In genomic region chr15:11877273-11877672, GRCm38 (mm10) we compare ENCODE assay signal across 30 mouse cellular contexts. TPM values are rescaled to one million over a fixed set of nuclear protein-coding genes. Genes with fewer than 3 reads are reported as not detected.
DNase-seq lines count a peak whose midpoint lies in the region; ATAC-seq and TF ChIP-seq lines count a peak whose summit lies in the region.
"Had no signal": no experiment of that assay in that cellular context is flagged by ENCODE, and none has a peak within 500 bp of the region (broad histone marks: within the 10 kb centered on the region; RNA-seq: fewer than 3 reads in every experiment).

No protein-coding gene starts in this region.

- no peak overlapping the region for H3K9ac ChIP-seq in embryonic facial prominence, embryonic 14.5 days (ENCODE audit: low read depth, low read length)
- H3K9ac ChIP-seq in heart, postnatal 0 days (replicated peaks; ENCODE audit: low read depth, low read length), result no peak overlapping the region
- no peak overlapping the region for H3K9ac ChIP-seq in heart, adult 2 months (ENCODE audit: low read depth, low read length)
- H3K9ac ChIP-seq: embryonic facial prominence, embryonic 12.5 days; forebrain, embryonic 12.5 days; forebrain, postnatal 0 days; limb, embryonic 13.5 days; liver, embryonic 12.5 days; liver, postnatal 0 days had no signal

- intact Hi-C loops in heart, adult 2 months (cut with DNase I), result no loop called here

- no peak for TF ChIP-seq POLR2A in heart, adult 2 months (IDR thresholded peaks at IDR 0.05; ENCODE audit: insufficient read depth, low read depth, low read length)

- no peak for ATAC-seq in embryonic facial prominence, embryonic 14.5 days (ENCODE audit: low read depth)
- no peak for ATAC-seq in heart, postnatal 0 days (ENCODE audit: insufficient read depth, low read depth)
- ATAC-seq: forebrain, postnatal 0 days; hindbrain, embryonic 16.5 days; liver, embryonic 12.5 days; liver, postnatal 0 days; midbrain, embryonic 16.5 days had no signal

- WGBS in embryonic facial prominence, embryonic 14.5 days, result 70% methylated on average over 2 of the region's 2 CpGs
- 71% methylated on average over 2 of the region's 2 CpGs for WGBS in embryonic facial prominence, embryonic 10.5 days
- WGBS in heart, postnatal 0 days, result 53% methylated on average over 2 of the region's 2 CpGs
- WGBS in heart, adult 2 months, result 34% methylated on average over 2 of the region's 2 CpGs

- peaks cover 14% of the 10 kb centered on the region for H3K9me3 ChIP-seq in embryonic facial prominence, embryonic 14.5 days (ENCODE audit: control insufficient read depth, low read length)
- peaks cover 8% of the 10 kb centered on the region; the same call in 1 of the 2 replicates for H3K9me3 ChIP-seq in embryonic facial prominence, embryonic 10.5 days
- H3K9me3 ChIP-seq in heart, postnatal 0 days (replicated peaks; ENCODE audit: control insufficient read depth, low read length), result peaks cover 5% of the 10 kb centered on the region; the same call in 1 of the 2 replicates
- H3K9me3 ChIP-seq: G1E; limb, embryonic 13.5 days; liver, embryonic 12.5 days had no signal

- no peaks in the 10 kb centered on the region for H3K4me1 ChIP-seq in embryonic facial prominence, embryonic 14.5 days (ENCODE audit: control insufficient read depth, insufficient read depth, low read length)
- no peaks in the 10 kb centered on the region for H3K4me1 ChIP-seq in embryonic facial prominence, embryonic 10.5 days
- H3K4me1 ChIP-seq in heart, postnatal 0 days (ENCODE audit: control insufficient read depth, insufficient read depth), result 0 out of 2 replicates have a peak, but pooled peaks cover 5% of the 10 kb centered on the region
- peaks cover 3% of the 10 kb centered on the region for H3K4me1 ChIP-seq in heart, adult 2 months (ENCODE audit: control insufficient read depth, insufficient read depth, low read length)
- H3K4me1 ChIP-seq: embryonic facial prominence, embryonic 12.5 days; forebrain, embryonic 12.5 days; limb, embryonic 13.5 days; liver, embryonic 12.5 days had no signal

- TF ChIP-seq EP300 in heart, postnatal 0 days (IDR thresholded peaks at IDR 0.05; ENCODE audit: low read depth), result no peak
- no peak for TF ChIP-seq EP300 in heart, adult 2 months (IDR thresholded peaks at IDR 0.05; ENCODE audit: insufficient read depth, low read depth, low read length)

- no peaks in the 10 kb centered on the region for H3K27me3 ChIP-seq in embryonic facial prominence, embryonic 14.5 days (replicated peaks; ENCODE audit: control insufficient read depth, insufficient read depth, low read length)
- H3K27me3 ChIP-seq in embryonic facial prominence, embryonic 10.5 days (replicated peaks; ENCODE audit: low read depth, poor library complexity, severe bottlenecking), result no peaks in the 10 kb centered on the region
- H3K27me3 ChIP-seq in heart, postnatal 0 days (ENCODE audit: control insufficient read depth, insufficient read depth, low read length), result no peaks in the 10 kb centered on the region
- H3K27me3 ChIP-seq in heart, adult 2 months (ENCODE audit: control insufficient read depth, insufficient read depth, low read length), result no peaks in the 10 kb centered on the region
- H3K27me3 ChIP-seq: embryonic facial prominence, embryonic 12.5 days; forebrain, embryonic 12.5 days; limb, embryonic 13.5 days; liver, embryonic 12.5 days had no signal

- no peaks in the 10 kb centered on the region for H3K79me2 ChIP-seq in heart, adult 2 months (replicated peaks; ENCODE audit: control insufficient read depth, insufficient read depth, low read length)

- no peak overlapping the region for H3K27ac ChIP-seq in embryonic facial prominence, embryonic 14.5 days (replicated peaks; ENCODE audit: low read depth, low read length)
- H3K27ac ChIP-seq in embryonic facial prominence, embryonic 10.5 days (replicated peaks), result no peak overlapping the region
- H3K27ac ChIP-seq in heart, postnatal 0 days (ENCODE audit: low read depth), result no peak overlapping the region
- H3K27ac ChIP-seq in heart, adult 2 months, result no peak overlapping the region
- H3K27ac ChIP-seq: embryonic facial prominence, embryonic 12.5 days; forebrain, embryonic 12.5 days; left cerebral cortex, adult 2 months; limb, embryonic 13.5 days; liver, embryonic 12.5 days; midbrain, embryonic 10.5 days had no signal

- H3K36me3 ChIP-seq in embryonic facial prominence, embryonic 14.5 days (ENCODE audit: control insufficient read depth, insufficient read depth, low read length), result no peaks in the 10 kb centered on the region
- peaks cover 4% of the 10 kb centered on the region; the same call in 1 of the 2 replicates for H3K36me3 ChIP-seq in embryonic facial prominence, embryonic 10.5 days (replicated peaks)
- no peaks in the 10 kb centered on the region for H3K36me3 ChIP-seq in heart, postnatal 0 days (replicated peaks; ENCODE audit: control insufficient read depth, insufficient read depth, low read length)
- H3K36me3 ChIP-seq in heart, adult 2 months (ENCODE audit: control insufficient read depth, insufficient read depth, low read length), result no peaks in the 10 kb centered on the region; the same call in 1 of the 2 replicates
- H3K36me3 ChIP-seq: embryonic facial prominence, embryonic 12.5 days; forebrain, embryonic 12.5 days; G1E; limb, embryonic 13.5 days; midbrain, embryonic 10.5 days had no signal

- DNase-seq in embryonic facial prominence, embryonic 14.5 days (ENCODE audit: low spot score), result peak; percentile 11
- no peak for DNase-seq in embryonic facial prominence, embryonic 10.5 days (ENCODE audit: low spot score)
- peak; percentile 31 for DNase-seq in heart, postnatal 0 days (ENCODE audit: low spot score)
- no peak for DNase-seq in heart, adult 2 months
- peak; percentile 14 for DNase-seq in lung, postnatal 25 days (ENCODE audit: low spot score)
- DNase-seq in lung, postnatal 14 days, result no peak
- no peak for DNase-seq in right cerebral cortex, postnatal 36 days (ENCODE audit: low spot score in 2 of 2)
- DNase-seq in layer of hippocampus, adult 8-10 months (ENCODE audit: low spot score in 2 of 2), result no peak
- DNase-seq: adrenal gland, postnatal 14 days; cerebellum, adult 11 months; cerebellum, adult 9-10 months; cerebellum, postnatal 36 days; forebrain, postnatal 0 days; kidney, adult 18-20 months; kidney, postnatal 10 days; liver, postnatal 0 days; right cerebral cortex, adult 18-20 months; right cerebral cortex, postnatal 4 days; thymus, adult 2 months; thymus, postnatal 36 days had no signal

- no peak for TF ChIP-seq CTCF in heart, postnatal 0 days (IDR thresholded peaks at IDR 0.05; ENCODE audit: low read depth)
- no peak for TF ChIP-seq CTCF in heart, adult 2 months (IDR thresholded peaks at IDR 0.05)

- no peak overlapping the region for H3K4me3 ChIP-seq in embryonic facial prominence, embryonic 14.5 days (ENCODE audit: low read depth, low read length)
- H3K4me3 ChIP-seq in embryonic facial prominence, embryonic 10.5 days, result no peak overlapping the region
- H3K4me3 ChIP-seq in heart, postnatal 0 days (ENCODE audit: low read depth, low read length), result no peak overlapping the region
- H3K4me3 ChIP-seq in heart, adult 2 months, result no peak overlapping the region
- H3K4me3 ChIP-seq: embryonic facial prominence, embryonic 12.5 days; forebrain, embryonic 12.5 days; left cerebral cortex, adult 2 months; limb, embryonic 13.5 days; liver, embryonic 12.5 days; midbrain, embryonic 10.5 days had no signal

- H3K4me2 ChIP-seq in embryonic facial prominence, embryonic 14.5 days (ENCODE audit: low read depth, low read length), result no peak overlapping the region
- no peak overlapping the region for H3K4me2 ChIP-seq in heart, postnatal 0 days (ENCODE audit: low read depth, low read length)
- H3K4me2 ChIP-seq: embryonic facial prominence, embryonic 12.5 days; forebrain, embryonic 12.5 days; limb, embryonic 13.5 days; liver, embryonic 12.5 days had no signal

RNA-seq across cellular contexts. Expression of gene Npr3, which starts 29.8 kb away (rescaled TPM):
- polyA plus RNA-seq in embryonic facial prominence, embryonic 14.5 days (2014; fragmentation: Nextera tagmentation; extraction: Ambion mirVana), result 5.4 and 5.9 TPM in 2 replicates
- polyA plus RNA-seq in embryonic facial prominence, embryonic 10.5 days (2016; fragmentation: Nextera tagmentation; extraction: Ambion mirVana), result 3.9 and 4.4 TPM in 2 replicates
- 38.8 and 48.0 TPM in 2 replicates for total RNA-seq in heart, postnatal 0 days (2014; rRNA removed; ENCODE audit: low replicate concordance)
- 5.3 and 6.3 TPM in 2 replicates for polyA plus RNA-seq in heart, postnatal 0 days (2015; fragmentation: Nextera tagmentation; extraction: Ambion mirVana)
- total RNA-seq in heart, adult 2 months (2021), result 10 to 100 TPM; 23.6 to 36.1 TPM
- polyA plus RNA-seq in heart, adult 2 months (2012; rRNA removed), result 9.0 and 12.1 TPM in 2 replicates
- 10 to 100 TPM; 14.4 to 19.2 (median 18.0) TPM for total RNA-seq in layer of hippocampus, adult 8-10 months (2022)
- total RNA-seq: megakaryocyte progenitor cell, adult 5-6 weeks had no signal
- polyA plus RNA-seq: G1E had no signal

Comparison
In these comparisons a context has a peak if more than half of its experiments do, and no peak if none do; other contexts are left out.
1. DNase-seq: peak in embryonic facial prominence, embryonic 14.5 days (single experiment), heart, postnatal 0 days (single experiment) and lung, postnatal 25 days (single experiment); none in embryonic facial prominence, embryonic 10.5 days (single experiment), heart, adult 2 months (0 of 2), lung, postnatal 14 days (single experiment), right cerebral cortex, postnatal 36 days (0 of 2) and layer of hippocampus, adult 8-10 months (0 of 2).